Mouse (Mus musculus) kidney, postnatal 0 days (tissue): ENCODE results near the gene Defb7. TPM values are rescaled to one million over a fixed set of nuclear protein-coding genes. Genes with fewer than 3 reads are reported as not detected.
A peak's percentile ranks its signal among the peaks of the same experiment; 100 is the strongest.

Experiments used
- ATAC-seq: fragments of 200-750 bp; cut with Nextera tagmentation; replicated peaks from 2 replicates; pipeline ENCODE4 v1.8.0; 2017; ENCODE audit warnings: low read depth, moderate number of reproducible peaks, moderate TSS enrichment, moderate library complexity; ENCODE audit not compliant: low FRiP score
- DNase-seq: peaks from one replicate; pipeline ENCODE4 v3.0.0-alpha.2; 2016; ENCODE audit warnings: low spot score
- H3K27ac ChIP-seq: fragments of 300-500 bp; sonication (generic); 2 replicates; pipeline ENCODE4 v1.5.1; 2014; ENCODE audit warnings: mild to moderate bottlenecking
- H3K27me3 ChIP-seq: fragments of 300-500 bp; sonication (generic); 2 replicates; pipeline ENCODE4 v1.6.1; 2014; ENCODE audit warnings: low read length, mixed read lengths; ENCODE audit not compliant: insufficient read depth
- H3K36me3 ChIP-seq: fragments of 300-500 bp; sonication (generic); 2 replicates; pipeline ENCODE4 v1.6.1; 2014; ENCODE audit warnings: low read length, mixed read lengths; ENCODE audit not compliant: insufficient read depth
- H3K4me1 ChIP-seq: fragments of 300-500 bp; sonication (generic); replicated peaks from 2 replicates; pipeline ENCODE4 v1.6.1; 2014; ENCODE audit warnings: antibody characterized with exemption, low read length, mixed read lengths; ENCODE audit not compliant: insufficient read depth
- H3K4me2 ChIP-seq: fragments of 300-500 bp; sonication (generic); 2 replicates; pipeline ENCODE4 v1.6.1; 2014; ENCODE audit warnings: mild to moderate bottlenecking, low read length, moderate library complexity, mixed read lengths
- H3K4me3 ChIP-seq: fragments of 300-500 bp; sonication (generic); replicated peaks from 2 replicates; pipeline ENCODE4 v1.5.1; 2014; ENCODE audit warnings: low read depth, low read length
- H3K9ac ChIP-seq: fragments of 300-500 bp; sonication (generic); 2 replicates; pipeline ENCODE4 v1.6.1; 2014; ENCODE audit warnings: low read depth, low read length
- H3K9me3 ChIP-seq: fragments of 300-500 bp; sonication (generic); replicated peaks from 2 replicates; pipeline ENCODE4 v1.6.1; 2016; ENCODE audit warnings: low read length, inconsistent platforms, mixed read lengths
- CTCF ChIP-seq: IDR thresholded peaks from 2 replicates; pipeline ENCODE4 v1.5.1; 2016; ENCODE audit warnings: antibody characterized with exemption, low read depth, mild to moderate bottlenecking, moderate library complexity
- WGBS: fragments of 180-500 bp; shearing (Covaris S2); extraction: QIAGEN DNeasy Blood & Tissue Kit; methylation state at CpG from one replicate; pipeline ENCODE4 v1.1.7; 2014; 5-methylcytosine and 5-hydroxymethylcytosine counted together
- microRNA-seq: library from miRNA; unstranded; fragments of <30 nt; microRNA quantifications from one replicate; pipeline ENCODE4, GENCODE M21; 2016
- polyA plus RNA-seq: library from polyadenylated mRNA; unstranded; fragments of >200 nt; fragmentation: Nextera tagmentation; extraction: Ambion mirVana; gene quantifications from 2 replicates; pipeline ENCODE4 v1.2.1, GENCODE M21; 2015

Defb7 gene
- not detected in 2 replicates for polyA plus RNA-seq

- no peaks in the 10 kb centered on the region for H3K27me3 ChIP-seq
- TF ChIP-seq CTCF, result no peak
- H3K9me3 ChIP-seq, result no peaks in the 10 kb centered on the region
- no peaks in the 10 kb centered on the region for H3K4me1 ChIP-seq
- WGBS, result 95% methylated on average over 2 of the region's 2 CpGs
- no peak within 1 kb of the TSS for H3K27ac ChIP-seq
- H3K36me3 ChIP-seq, result no peaks in the 10 kb centered on the region
- no peak within 1 kb of the TSS for H3K4me3 ChIP-seq
- H3K9ac ChIP-seq, result no peak within 1 kb of the TSS
- DNase-seq, result no peak
- ATAC-seq, result no peak
- H3K4me2 ChIP-seq, result no peak within 1 kb of the TSS
Measured at GRCm38 (mm10) chr8:19494797-19495196, at the start of gene Defb7. Gene Defb7 (plus strand): TSS chr8:19495097.

GRCm38 (mm10) chr8:19446378-19446777 lies 48.5 kb upstream of the Defb7 start:
- Histone ChIP-seq H3K27me3 (no peaks in the 10 kb centered on the region), H3K36me3 (no peaks in the 10 kb centered on the region), H3K9me3 (no peaks in the 10 kb centered on the region), H3K9ac (no peak overlapping the region), H3K4me2 (no peak overlapping the region), H3K4me1 (no peaks in the 10 kb centered on the region), H3K4me3 (no peak overlapping the region), H3K27ac (no peak overlapping the region)
- no peak for ATAC-seq
- DNase-seq, result no peak
- no peak for TF ChIP-seq CTCF
- 71% methylated on average over 1 of the region's 1 CpGs for WGBS

- no peaks in the 10 kb centered on the region for H3K4me1 ChIP-seq
- no peak overlapping the region for H3K4me2 ChIP-seq
- H3K27me3 ChIP-seq, result no peaks in the 10 kb centered on the region
- WGBS, result 69% methylated on average over 3 of the region's 3 CpGs
- no peak overlapping the region for H3K27ac ChIP-seq
- H3K9me3 ChIP-seq, result no peaks in the 10 kb centered on the region
- no peak overlapping the region for H3K9ac ChIP-seq
- H3K4me3 ChIP-seq, result no peak overlapping the region
- no peak for DNase-seq
- H3K36me3 ChIP-seq, result no peaks in the 10 kb centered on the region
- TF ChIP-seq CTCF, result no peak
- no peak for ATAC-seq
Measured at GRCm38 (mm10) chr8:19461355-19461754, 33.5 kb upstream of the Defb7 start.

- no peak for DNase-seq
- H3K4me2 ChIP-seq, result no peak overlapping the region
- 74% methylated on average over 3 of the region's 3 CpGs for WGBS
- H3K9me3 ChIP-seq, result no peaks in the 10 kb centered on the region
- no peak overlapping the region for H3K27ac ChIP-seq
- ATAC-seq, result no peak
- no peaks in the 10 kb centered on the region for H3K36me3 ChIP-seq
- TF ChIP-seq CTCF, result no peak
- no peak overlapping the region for H3K4me3 ChIP-seq
- no peaks in the 10 kb centered on the region for H3K4me1 ChIP-seq
- H3K9ac ChIP-seq, result no peak overlapping the region
- no peaks in the 10 kb centered on the region for H3K27me3 ChIP-seq
Measured at GRCm38 (mm10) chr8:19469026-19469425, 25.9 kb upstream of the Defb7 start.

- Histone ChIP-seq H3K27ac (no peak overlapping the region), H3K4me3 (no peak overlapping the region), H3K36me3 (no peaks in the 10 kb centered on the region), H3K9me3 (no peaks in the 10 kb centered on the region), H3K9ac (no peak overlapping the region), H3K4me2 (no peak overlapping the region), H3K4me1 (no peaks in the 10 kb centered on the region), H3K27me3 (no peaks in the 10 kb centered on the region)
- TF ChIP-seq CTCF, result no peak
- no peak for ATAC-seq
- DNase-seq, result no peak
- WGBS, result 71% methylated on average over 1 of the region's 1 CpGs
Measured at GRCm38 (mm10) chr8:19500524-19500923, 5.6 kb downstream of the Defb7 start.

- Histone ChIP-seq H3K36me3 (no peaks in the 10 kb centered on the region), H3K4me3 (peak overlapping the region; percentile 27), H3K9ac (peak overlapping the region; percentile 13; the same call in 1 of the 2 replicates), H3K4me1 (no peaks in the 10 kb centered on the region), H3K27ac (no peak overlapping the region), H3K4me2 (peak overlapping the region; percentile 55), H3K9me3 (no peaks in the 10 kb centered on the region), H3K27me3 (no peaks in the 10 kb centered on the region)
- ATAC-seq (peak; percentile 76), DNase-seq (peak; percentile 0)
- 17% methylated on average over 55 of the region's 75 CpGs for WGBS
- no peak for TF ChIP-seq CTCF
Measured at GRCm38 (mm10) chr8:19535195-19535829, 40.4 kb downstream of the Defb7 start.

GRCm38 (mm10) chr8:19540376-19540775 lies 45.5 kb downstream of the Defb7 start:
- DNase-seq (no peak), ATAC-seq (no peak)
- no peak overlapping the region for H3K4me2 ChIP-seq
- no peak overlapping the region for H3K27ac ChIP-seq
- H3K27me3 ChIP-seq, result no peaks in the 10 kb centered on the region
- no peaks in the 10 kb centered on the region for H3K4me1 ChIP-seq
- no peak overlapping the region for H3K4me3 ChIP-seq
- TF ChIP-seq CTCF, result no peak
- no peak overlapping the region for H3K9ac ChIP-seq
- no peaks in the 10 kb centered on the region for H3K36me3 ChIP-seq
- WGBS, result 76% methylated on average over 1 of the region's 1 CpGs
- H3K9me3 ChIP-seq, result no peaks in the 10 kb centered on the region

Small RNAs within 50 kb of the gene (microRNA-seq; reads per million reads assigned to microRNA genes)
- gene Gm27288 (not detected), gene Gm27852 (not detected)

Other genes starting within 250 kb of the Defb7 start
- not detected in 2 replicates for gene Defb5, start 247.5 kb upstream of the Defb7 start, polyA plus RNA-seq
- not detected in 2 replicates for gene Defb3, start 201.7 kb upstream of the Defb7 start, polyA plus RNA-seq
- gene Defb8, start 47.5 kb upstream of the Defb7 start, polyA plus RNA-seq, result not detected in 2 replicates
- not detected in 2 replicates for gene 4930467E23Rik, start 234.5 kb downstream of the Defb7 start, polyA plus RNA-seq